Mouse (Mus musculus) cortical plate, adult 2 months (tissue): ENCODE results near the gene Btg3.

Experiments used
- CTCF ChIP-seq: fragments of 200-500 bp; IDR thresholded peaks from 2 replicates; pipeline ENCODE4 v1.5.1; 2011; ENCODE audit warnings: mild to moderate bottlenecking, control low read depth, low read length; ENCODE audit not compliant: insufficient read depth; ENCODE audit errors: extremely low read depth
- POLR2A ChIP-seq: fragments of 200-500 bp; IDR thresholded peaks from 2 replicates; pipeline ENCODE4 v1.6.1; 2011; ENCODE audit warnings: mild to moderate bottlenecking, low read length, control low read depth; ENCODE audit not compliant: insufficient read depth; ENCODE audit errors: extremely low read depth

DNA sequence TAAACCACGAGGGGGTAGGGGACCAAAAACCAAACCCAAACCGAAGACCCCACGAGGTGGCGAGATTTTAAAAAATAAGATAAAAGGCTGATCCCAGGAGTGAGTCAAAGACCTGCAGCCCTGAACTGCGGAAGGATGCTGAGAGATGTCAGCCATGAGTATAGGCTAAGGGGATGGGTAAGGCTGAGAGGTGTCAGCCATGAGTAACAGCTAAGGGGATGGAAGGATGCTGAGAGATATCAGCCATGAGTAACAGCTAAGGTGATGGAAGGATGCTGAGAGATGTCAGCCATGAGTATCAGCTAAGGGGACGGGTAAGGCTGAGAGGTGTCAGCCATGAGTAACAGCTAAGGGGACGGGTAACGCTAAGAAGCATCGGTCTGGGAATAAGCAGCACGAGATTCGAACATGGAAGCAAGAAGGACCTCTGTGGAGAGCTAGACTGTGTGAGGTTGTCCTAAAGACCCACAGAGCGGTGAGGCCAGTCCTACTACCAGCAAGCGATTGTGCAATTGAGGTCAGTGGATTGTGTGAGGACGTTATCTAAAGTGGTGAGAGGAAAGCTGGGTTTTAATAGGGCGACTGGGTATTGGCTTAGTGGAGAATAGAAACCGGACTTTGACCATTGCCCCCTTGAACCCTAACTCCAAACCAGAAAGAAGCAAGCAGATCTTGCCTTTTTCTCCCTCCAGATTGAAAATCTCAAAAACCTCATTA, 69.4 kb downstream of the Btg3 start:
- TF ChIP-seq POLR2A (no peak), CTCF (no peak)
